Mouse (Mus musculus): ENCODE data around the gene Mcidas. TPM values are rescaled to one million over a fixed set of nuclear protein-coding genes. Genes with fewer than 3 reads are reported as not detected.

Mcidas gene
- polyA plus RNA-seq, 1 experiment from 2014 or later = 6.9 TPM

- Histone ChIP-seq H3K4me3 (peak within 1 kb of the TSS; percentile 61), H3K4me2 (peak within 1 kb of the TSS; percentile 58), H3K27me3 (no peaks in the 10 kb centered on the region), H3K4me1 (peaks cover 11% of the 10 kb centered on the region; the same call in 1 of the 2 replicates), H3K36me3 (peaks cover 14% of the 10 kb centered on the region), H3K9ac (peak within 1 kb of the TSS; percentile 67), H3K9me3 (no peaks in the 10 kb centered on the region), H3K27ac (peak within 1 kb of the TSS; percentile 86)
- 4% methylated on average over 21 of the region's 21 CpGs for WGBS
- ATAC-seq (ENCODE audit: borderline replicate concordance, extremely low read depth, low FRiP score, low TSS enrichment) = peak; percentile 91
Observed at GRCm38 (mm10) chr13:113046211-113046883, 52.7 kb downstream of the Mcidas start, which contains the start of gene Gpx8. Gene Gpx8, minus strand, starts transcription at chr13:113046410.

- peak overlapping the region; percentile 58; the same call in 1 of the 2 replicates for H3K4me2 ChIP-seq
- peak; percentile 35; the same call in 1 of the 2 replicates for ATAC-seq (ENCODE audit: borderline replicate concordance, extremely low read depth, low FRiP score, low TSS enrichment)
- H3K9me3 ChIP-seq = no peaks in the 10 kb centered on the region
- peaks cover 10% of the 10 kb centered on the region for H3K36me3 ChIP-seq
- H3K9ac ChIP-seq = no peak overlapping the region
- peaks cover 11% of the 10 kb centered on the region; the same call in 1 of the 2 replicates for H3K4me1 ChIP-seq
- H3K4me3 ChIP-seq = no peak overlapping the region
- no peak overlapping the region for H3K27ac ChIP-seq
- H3K27me3 ChIP-seq = no peaks in the 10 kb centered on the region
Observed at GRCm38 (mm10) chr13:113047018-113047417, 53.4 kb downstream of the Mcidas start.

GRCm38 (mm10) chr13:113047647-113048046 lies 54.0 kb downstream of the Mcidas start:
- peaks cover 4% of the 10 kb centered on the region for H3K36me3 ChIP-seq
- H3K9ac ChIP-seq = no peak overlapping the region
- H3K27me3 ChIP-seq = no peaks in the 10 kb centered on the region
- no peaks in the 10 kb centered on the region for H3K9me3 ChIP-seq
- no peak overlapping the region for H3K27ac ChIP-seq
- 55% methylated on average over 3 of the region's 3 CpGs for WGBS
- no peak overlapping the region for H3K4me2 ChIP-seq
- H3K4me1 ChIP-seq = peaks cover 11% of the 10 kb centered on the region; the same call in 1 of the 2 replicates
- H3K4me3 ChIP-seq = no peak overlapping the region
- ATAC-seq (ENCODE audit: borderline replicate concordance, extremely low read depth, low FRiP score, low TSS enrichment) = no peak

MicroRNAs within 50 kb of the gene (microRNA counts, 519-probe panel; counts per million panel counts)
- microRNA mmu-miR-449a (3,251 counts per million, percentile 86 among the panel's probes with 10 or more counts), microRNA mmu-miR-449b (19.7 counts per million), microRNA mmu-miR-449c (19.7 counts per million)

Small RNA genes lying within 50 kb of the gene (microRNA-seq; reads per million reads assigned to microRNA genes)
- gene Mir449a (9,166 reads per million, percentile 94 among the genes with 10 or more reads in this experiment), gene Mir449b (16.9 reads per million, percentile 35 among the genes with 10 or more reads in this experiment), gene Mir449c (18.5 reads per million, percentile 37 among the genes with 10 or more reads in this experiment)

Other genes with a start within 250 kb of the Mcidas start
- 76.5 TPM in 2 replicates for gene Plpp1, start 193.1 kb upstream of the Mcidas start, polyA plus RNA-seq (2015; fragmentation: Nextera tagmentation; extraction: Ambion mirVana)
- gene Mtrex, start 66.4 kb upstream of the Mcidas start, polyA plus RNA-seq (2015; fragmentation: Nextera tagmentation; extraction: Ambion mirVana) = 63.6 and 70.5 TPM in 2 replicates
- gene Dhx29, start 66.4 kb upstream of the Mcidas start, polyA plus RNA-seq (2015; fragmentation: Nextera tagmentation; extraction: Ambion mirVana) = 22.1 and 25.4 TPM in 2 replicates
- gene Ccno, start 6.0 kb upstream of the Mcidas start, polyA plus RNA-seq (2015; fragmentation: Nextera tagmentation; extraction: Ambion mirVana) = 12.3 and 13.5 TPM in 2 replicates
- 2.1 and 2.8 TPM in 2 replicates for gene Cdc20b, start 41.3 kb downstream of the Mcidas start, polyA plus RNA-seq (2015; fragmentation: Nextera tagmentation; extraction: Ambion mirVana)
- gene Gpx8, start 52.6 kb downstream of the Mcidas start, polyA plus RNA-seq (2015; fragmentation: Nextera tagmentation; extraction: Ambion mirVana) = 175 TPM in 2 replicates
- 3.9 and 18.9 TPM in 2 replicates for gene Gzma, start 107.1 kb downstream of the Mcidas start, polyA plus RNA-seq (2015; fragmentation: Nextera tagmentation; extraction: Ambion mirVana)
- gene Esm1, start 215.8 kb downstream of the Mcidas start, polyA plus RNA-seq (2015; fragmentation: Nextera tagmentation; extraction: Ambion mirVana) = 1.2 and 1.9 TPM in 2 replicates
- not detected in 2 replicates for gene Gzmk, start 232.1 kb downstream of the Mcidas start, polyA plus RNA-seq (2015; fragmentation: Nextera tagmentation; extraction: Ambion mirVana)

Measured in lung, embryonic 15.5 days (tissue).